Mouse (Mus musculus) C2C12 (cell line): ENCODE data around the gene Ksr2. TPM values are rescaled to one million over a fixed set of nuclear protein-coding genes. Genes with fewer than 3 reads are reported as not detected.
A peak's percentile ranks its signal among the peaks of the same experiment; 100 is the strongest.

Experiments used
- H3K27me3 ChIP-seq: one replicate; pipeline ENCODE4 v1.6.1; 2011; ENCODE audit not compliant: control insufficient read depth, insufficient read depth, insufficient read length
- H3K36me3 ChIP-seq: one replicate; pipeline ENCODE4 v1.6.1; 2011; ENCODE audit not compliant: control insufficient read depth, insufficient read depth
- H3K4me3 ChIP-seq: one replicate; pipeline ENCODE4 v1.5.1; 2011; ENCODE audit warnings: mild to moderate bottlenecking, control low read depth; ENCODE audit not compliant: poor library complexity, insufficient read depth, severe bottlenecking
- H3K79me2 ChIP-seq: one replicate; pipeline ENCODE4 v1.6.1; 2011; ENCODE audit not compliant: control insufficient read depth, insufficient read depth
- H3K79me3 ChIP-seq: one replicate; pipeline ENCODE4 v1.6.1; 2011; ENCODE audit warnings: low read depth, control low read depth
- H3ac ChIP-seq: one replicate; pipeline ENCODE3; 2011; ENCODE audit warnings: low read depth; ENCODE audit not compliant: control insufficient read depth, insufficient read length
- CEBPB ChIP-seq: IDR thresholded peaks from one replicate; pipeline ENCODE4 v1.6.1; 2011; ENCODE audit warnings: low read depth, mild to moderate bottlenecking, control low read depth, moderate library complexity
- CTCF ChIP-seq: IDR thresholded peaks from one replicate; pipeline ENCODE4 v1.5.1; 2011; ENCODE audit not compliant: control insufficient read depth, insufficient read depth, insufficient read length
- FOSL1 ChIP-seq: IDR thresholded peaks from one replicate; pipeline ENCODE4 v1.8.0; 2011; ENCODE audit warnings: mild to moderate bottlenecking, low read length; ENCODE audit not compliant: poor library complexity, insufficient read depth, severe bottlenecking
- MAX ChIP-seq: IDR thresholded peaks from one replicate; pipeline ENCODE4 v1.6.1; 2011; ENCODE audit warnings: mild to moderate bottlenecking, control low read depth
- MYOD1 ChIP-seq: IDR thresholded peaks from one replicate; pipeline ENCODE4 v1.6.1; 2011; ENCODE audit warnings: low read depth; ENCODE audit not compliant: control insufficient read depth, insufficient read length
- MYOG ChIP-seq: IDR thresholded peaks from one replicate; pipeline ENCODE4 v1.6.1; 2011; ENCODE audit not compliant: control insufficient read depth, insufficient read length; ENCODE audit errors: extremely low read depth
- USF1 ChIP-seq: IDR thresholded peaks from one replicate; pipeline ENCODE4 v1.6.1; 2011; ENCODE audit warnings: low read depth, mild to moderate bottlenecking, control low read depth, moderate library complexity
- polyA plus RNA-seq: library from polyadenylated mRNA; unstranded; fragments of >200 nt; fragmentation: generic; extraction: Trizol; gene quantifications from one replicate; pipeline ENCODE4 v1.2.1, GENCODE M21; 2012; ENCODE audit warnings: missing spikeins

Gene Ksr2
- polyA plus RNA-seq, 1 experiment, result 0.01 TPM

DNA sequence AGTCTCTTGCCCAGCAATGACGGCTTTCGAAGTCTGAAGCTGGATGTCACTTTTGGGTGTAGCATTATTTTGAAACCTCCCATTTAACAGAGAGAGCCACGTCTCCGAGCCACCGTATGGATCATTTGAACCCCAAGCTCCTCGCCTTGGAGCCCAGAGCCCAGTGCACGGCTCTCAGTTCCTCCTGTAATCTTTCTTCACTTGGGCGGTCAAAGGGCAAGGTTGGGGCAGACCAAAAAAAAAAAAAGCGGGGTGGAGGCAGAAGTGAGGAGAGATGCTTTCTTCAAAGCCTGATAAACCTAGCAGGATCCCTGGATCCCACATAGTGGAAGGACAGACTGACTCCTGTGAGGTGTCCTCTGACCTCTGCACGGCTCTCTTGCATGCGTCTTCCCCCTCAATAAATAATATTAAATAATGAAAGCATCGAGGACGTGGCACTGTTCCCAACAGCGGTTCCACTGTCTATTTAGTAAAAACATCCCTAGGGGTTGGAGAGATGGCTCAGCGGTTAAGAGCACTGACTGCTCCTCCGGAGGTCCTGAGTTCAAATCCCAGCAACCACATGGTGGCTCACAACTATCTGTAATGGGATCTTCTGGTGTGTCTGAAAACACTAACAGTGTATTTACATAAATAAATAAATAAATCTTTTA, 75.0 kb downstream of the Ksr2 start:
- no peaks in the 10 kb centered on the region for H3K79me3 ChIP-seq
- no peaks in the 10 kb centered on the region for H3K27me3 ChIP-seq
- H3K79me2 ChIP-seq, result no peaks in the 10 kb centered on the region
- no peaks in the 10 kb centered on the region for H3K36me3 ChIP-seq
- no peak overlapping the region for H3ac ChIP-seq
- no peak overlapping the region for H3K4me3 ChIP-seq
- TF ChIP-seq MYOG (no peak), CEBPB (no peak), FOSL1 (no peak), USF1 (no peak), MYOD1 (no peak), CTCF (no peak)

DNA sequence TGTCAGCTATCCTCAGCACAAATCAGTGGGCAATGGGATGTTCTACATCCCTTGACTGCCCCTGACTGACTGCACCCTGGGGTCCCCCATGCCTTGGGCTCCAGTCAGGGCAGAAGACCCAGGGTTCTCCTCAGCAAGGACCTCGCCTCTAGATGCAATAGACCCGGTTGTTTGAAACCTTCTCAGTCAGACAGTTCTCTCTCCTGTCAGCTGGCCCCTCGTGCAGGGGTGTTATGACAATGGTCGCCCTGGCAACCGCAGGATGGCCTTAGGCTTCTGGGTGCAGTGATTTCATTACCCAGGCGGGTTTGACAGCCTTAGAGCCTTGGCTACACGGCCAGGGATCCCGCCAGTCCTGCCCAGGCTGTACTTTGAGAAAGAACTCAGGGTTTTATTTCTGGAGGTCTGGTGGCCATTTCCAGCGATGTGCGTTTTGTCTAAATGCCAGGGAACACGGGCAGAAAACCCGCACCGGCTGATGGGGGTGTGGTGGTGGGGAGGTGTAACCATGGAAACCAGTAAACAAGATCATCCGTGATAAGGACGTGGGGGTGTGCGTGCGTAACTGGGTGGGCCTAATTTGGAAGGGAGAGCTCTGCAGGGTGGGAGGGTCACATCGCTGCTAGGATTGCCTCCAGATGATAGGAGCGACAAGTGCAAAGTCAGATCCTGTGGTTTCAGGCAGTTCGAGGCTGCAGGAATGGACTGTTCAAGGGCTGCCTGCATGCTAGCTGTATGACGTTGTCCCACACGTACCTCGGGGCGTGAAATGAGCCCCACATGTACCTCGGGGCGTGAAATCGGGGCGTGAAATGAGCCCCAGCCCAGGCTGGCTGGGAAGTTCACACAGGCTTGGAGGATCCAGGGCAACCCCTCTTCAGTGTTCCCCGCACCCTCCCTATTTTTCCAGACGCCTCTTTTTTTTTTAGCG, 79.4 kb downstream of the Ksr2 start:
- H3K27me3 ChIP-seq, result no peaks in the 10 kb centered on the region
- H3ac ChIP-seq, result no peak overlapping the region
- no peaks in the 10 kb centered on the region for H3K79me3 ChIP-seq
- no peaks in the 10 kb centered on the region for H3K79me2 ChIP-seq
- no peaks in the 10 kb centered on the region for H3K36me3 ChIP-seq
- TF ChIP-seq MYOD1, result no peak
- TF ChIP-seq USF1, result no peak
- no peak for TF ChIP-seq FOSL1
- TF ChIP-seq CTCF, result no peak
- H3K4me3 ChIP-seq, result no peak overlapping the region

- no peak overlapping the region for H3ac ChIP-seq
- H3K79me2 ChIP-seq, result no peaks in the 10 kb centered on the region
- no peak overlapping the region for H3K4me3 ChIP-seq
- no peaks in the 10 kb centered on the region for H3K79me3 ChIP-seq
- TF ChIP-seq USF1 (no peak), CTCF (peak; percentile 68), FOSL1 (no peak), MYOG (no peak), MAX (no peak), CEBPB (no peak), MYOD1 (no peak)
- no peaks in the 10 kb centered on the region for H3K27me3 ChIP-seq
- H3K36me3 ChIP-seq, result no peaks in the 10 kb centered on the region
Measured at GRCm38 (mm10) chr5:117493947-117494346, 80.1 kb downstream of the Ksr2 start.

- Histone ChIP-seq H3ac (no peak overlapping the region), H3K79me2 (no peaks in the 10 kb centered on the region), H3K79me3 (no peaks in the 10 kb centered on the region), H3K36me3 (no peaks in the 10 kb centered on the region), H3K4me3 (no peak overlapping the region), H3K27me3 (no peaks in the 10 kb centered on the region)
- no peak for TF ChIP-seq MYOD1
- no peak for TF ChIP-seq MAX
- no peak for TF ChIP-seq MYOG
- TF ChIP-seq FOSL1, result no peak
Measured at GRCm38 (mm10) chr5:117497084-117497483, 83.3 kb downstream of the Ksr2 start.

- no peaks in the 10 kb centered on the region for H3K79me2 ChIP-seq
- no peaks in the 10 kb centered on the region for H3K36me3 ChIP-seq
- no peaks in the 10 kb centered on the region for H3K27me3 ChIP-seq
- H3ac ChIP-seq, result no peak overlapping the region
- H3K79me3 ChIP-seq, result no peaks in the 10 kb centered on the region
- TF ChIP-seq CTCF (no peak), FOSL1 (no peak), USF1 (no peak), MYOD1 (no peak), MYOG (no peak), CEBPB (no peak), MAX (no peak)
- H3K4me3 ChIP-seq, result no peak overlapping the region
Measured at GRCm38 (mm10) chr5:117502611-117503010, 88.8 kb downstream of the Ksr2 start.

- H3K4me3 ChIP-seq, result no peak overlapping the region
- H3K36me3 ChIP-seq, result no peaks in the 10 kb centered on the region
- H3K79me2 ChIP-seq, result no peaks in the 10 kb centered on the region
- H3ac ChIP-seq, result no peak overlapping the region
- H3K27me3 ChIP-seq, result no peaks in the 10 kb centered on the region
- TF ChIP-seq MYOG, result no peak
- TF ChIP-seq MYOD1, result no peak
- TF ChIP-seq MAX, result no peak
- no peak for TF ChIP-seq USF1
- no peak for TF ChIP-seq FOSL1
- no peak for TF ChIP-seq CTCF
- no peak for TF ChIP-seq CEBPB
- no peaks in the 10 kb centered on the region for H3K79me3 ChIP-seq
Measured at GRCm38 (mm10) chr5:117504431-117504830, 90.6 kb downstream of the Ksr2 start.
